Mouse (Mus musculus): Measurements from ENCODE around the gene Cfap300.

Gene Cfap300

DNA sequence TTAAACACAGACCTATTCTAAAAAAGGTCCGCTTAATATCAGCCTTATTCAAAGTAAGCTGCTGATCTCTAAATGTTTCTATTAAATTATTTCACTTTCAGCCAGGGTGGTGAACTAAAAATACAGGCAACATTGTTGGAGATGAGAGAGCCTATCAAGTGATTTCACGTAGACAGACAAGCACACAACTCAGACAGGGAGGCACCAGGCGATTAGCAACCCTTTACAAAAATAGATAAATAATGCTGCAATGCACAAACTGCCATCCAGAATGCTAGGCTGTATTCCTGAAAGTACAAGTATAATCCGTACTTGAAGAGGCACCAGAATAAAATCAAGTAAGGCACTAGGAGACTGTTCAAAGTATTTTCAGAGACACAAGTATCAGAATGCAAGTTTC, 58.3 kb downstream of the Cfap300 start:
- no peak for DNase-seq (ENCODE audit: extremely low spot score, low spot score)

DNA sequence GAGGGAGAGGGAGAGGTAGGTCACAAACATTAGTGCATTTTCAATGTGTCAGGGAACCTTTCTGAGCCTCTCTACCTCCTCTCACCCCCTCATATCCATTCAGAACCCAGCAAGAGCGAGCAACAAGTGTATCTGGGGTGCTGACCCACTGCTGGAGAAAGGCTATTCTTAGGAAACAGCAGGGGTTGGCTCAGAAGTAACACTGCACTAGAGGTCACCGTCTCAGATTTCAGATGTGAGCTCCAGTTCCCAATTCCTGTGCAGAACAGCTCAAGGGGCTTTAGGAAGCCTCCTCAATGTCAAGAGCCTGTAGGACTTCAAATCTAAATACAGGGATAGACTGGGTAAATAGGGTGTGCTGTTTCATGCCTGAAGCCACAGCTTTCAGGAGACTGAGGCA, 59.0 kb downstream of the Cfap300 start:
- no peak for DNase-seq (ENCODE audit: extremely low spot score, low spot score)

DNA sequence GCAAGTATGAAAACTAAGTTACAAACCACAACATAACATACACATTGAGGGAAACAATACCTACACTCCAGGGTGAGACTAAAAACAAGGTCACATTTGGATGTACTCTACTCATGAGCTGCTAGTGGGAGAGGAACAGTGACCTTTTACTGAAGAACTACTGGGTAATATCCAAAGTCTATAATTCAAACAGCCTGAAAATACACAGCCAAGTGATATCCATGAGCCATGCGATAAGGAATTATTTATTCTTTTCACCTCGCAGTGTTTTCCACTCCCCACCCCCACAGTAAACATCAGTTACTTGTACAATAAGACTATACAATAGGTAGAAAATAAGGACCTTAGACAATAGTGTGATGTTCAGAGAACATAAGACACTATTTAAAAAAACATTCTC, 62.5 kb downstream of the Cfap300 start:
- no peak for DNase-seq (ENCODE audit: extremely low spot score, low spot score)

DNA sequence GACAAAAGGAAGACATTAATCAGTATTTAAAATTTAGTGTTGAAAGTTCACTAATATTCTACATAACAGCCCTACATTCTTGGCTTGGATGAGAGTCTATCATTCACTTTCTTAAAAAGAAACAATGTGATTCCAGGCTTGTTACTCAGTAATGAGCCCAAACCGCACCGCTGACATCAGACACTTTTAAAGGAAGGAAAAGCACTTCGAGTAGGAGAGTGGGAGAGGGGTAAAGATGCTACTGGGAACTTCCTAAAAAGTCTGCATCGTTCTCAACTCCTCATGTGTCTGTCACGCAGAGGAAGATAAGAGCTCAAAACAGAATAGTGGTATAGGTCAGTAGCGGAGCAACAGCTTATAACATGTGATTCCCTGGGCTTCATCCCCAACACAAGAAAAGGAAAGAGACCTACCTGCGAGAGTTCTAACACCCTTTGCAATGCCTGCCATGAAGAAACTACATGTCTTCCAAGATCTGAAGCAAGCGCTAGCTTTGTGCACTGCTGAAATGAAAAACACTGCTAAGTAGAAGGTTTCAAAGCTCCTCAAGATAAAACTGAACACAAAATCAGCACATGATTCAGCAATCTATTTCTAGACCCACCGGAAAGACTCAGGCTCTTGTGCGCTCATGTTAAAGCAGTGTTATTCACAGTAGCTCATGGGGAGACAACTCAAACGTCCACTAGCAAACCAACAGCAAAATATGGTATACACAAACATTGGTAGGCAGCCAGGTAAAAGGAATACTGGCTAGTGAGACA, 63.3 kb downstream of the Cfap300 start:
- no peak for DNase-seq (ENCODE audit: extremely low spot score, low spot score)

- no peak for DNase-seq (ENCODE audit: extremely low spot score, low spot score)
These were observed 64.1 kb downstream of the Cfap300 start for GRCm38 (mm10) chr9:7978502-7978901.

GRCm38 (mm10) chr9:7977587-7977986, 65.0 kb downstream of the Cfap300 start:
- DNase-seq (ENCODE audit: extremely low spot score, low spot score) = no peak

GRCm38 (mm10) chr9:7971993-7972392, 70.6 kb downstream of the Cfap300 start:
- no peak for DNase-seq (ENCODE audit: extremely low spot score, low spot score)

All from neural tube, embryonic 10.5 days (tissue).